Mouse (Mus musculus): ENCODE results near the gene Lpar5.
A peak's percentile ranks its signal among the peaks of the same experiment; 100 is the strongest.
"Not testable (repeated sequence)": the region's sequence is repeated elsewhere in the genome, so short reads cannot be mapped to it uniquely, and the experiment has no call there.

The Lpar5 gene

DNA sequence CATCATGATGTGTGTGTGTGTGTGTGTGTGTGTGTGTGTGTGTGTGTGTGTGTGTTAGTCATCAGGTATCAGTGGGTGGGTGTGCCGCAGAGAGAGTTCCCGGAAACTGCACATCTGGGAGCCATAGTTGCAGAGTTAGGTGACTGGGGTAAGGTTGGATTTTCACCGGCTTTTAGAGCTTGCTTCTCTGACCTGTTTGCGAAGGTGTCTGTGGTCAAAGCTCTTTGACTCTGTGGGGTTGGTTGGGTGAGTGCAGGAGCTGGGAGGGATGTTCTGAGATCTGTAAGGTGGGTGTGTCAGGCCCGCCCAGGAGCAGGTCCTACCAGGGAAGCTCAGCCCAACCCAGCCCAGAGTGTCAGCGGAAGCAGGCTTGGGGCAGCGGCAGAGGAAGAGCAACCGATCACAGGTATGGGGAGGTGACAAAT is at the start of gene Lpar5:
Lpar5 (plus strand) TSS at position 350 of the 425 bp plus-strand sequence.
- no peak for DNase-seq (ENCODE audit: low spot score)

GRCm38 (mm10) chr6:125030532-125030931 is 37.2 kb upstream of the Lpar5 start:
- not testable (repeated sequence) for DNase-seq (ENCODE audit: low spot score)

- DNase-seq (ENCODE audit: low spot score), result no peak
Observed at GRCm38 (mm10) chr6:125031604-125032003, 36.1 kb upstream of the Lpar5 start.

DNA sequence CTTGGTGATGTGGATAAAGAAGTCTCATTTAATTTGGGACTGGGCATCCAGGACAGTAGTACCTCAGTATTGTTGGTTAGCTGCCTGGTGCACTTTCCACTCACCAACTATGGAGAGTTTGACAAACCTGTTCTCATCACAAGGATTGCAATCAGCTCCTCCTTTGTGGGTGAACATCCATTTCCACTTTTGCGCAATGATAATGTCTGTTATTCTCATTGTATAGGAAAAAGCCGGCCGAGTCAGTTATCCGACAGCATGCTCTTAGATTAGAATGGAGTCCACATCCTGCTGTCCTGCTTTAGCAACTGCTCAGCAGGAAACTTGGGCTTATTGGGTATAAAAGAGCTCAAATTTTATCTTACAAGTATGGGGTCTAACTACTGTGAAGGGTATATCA is 29.1 kb upstream of the Lpar5 start:
- DNase-seq (ENCODE audit: low spot score), result no peak

- no peak for DNase-seq (ENCODE audit: low spot score)
Observed at GRCm38 (mm10) chr6:125039131-125039530, 28.6 kb upstream of the Lpar5 start.

DNA sequence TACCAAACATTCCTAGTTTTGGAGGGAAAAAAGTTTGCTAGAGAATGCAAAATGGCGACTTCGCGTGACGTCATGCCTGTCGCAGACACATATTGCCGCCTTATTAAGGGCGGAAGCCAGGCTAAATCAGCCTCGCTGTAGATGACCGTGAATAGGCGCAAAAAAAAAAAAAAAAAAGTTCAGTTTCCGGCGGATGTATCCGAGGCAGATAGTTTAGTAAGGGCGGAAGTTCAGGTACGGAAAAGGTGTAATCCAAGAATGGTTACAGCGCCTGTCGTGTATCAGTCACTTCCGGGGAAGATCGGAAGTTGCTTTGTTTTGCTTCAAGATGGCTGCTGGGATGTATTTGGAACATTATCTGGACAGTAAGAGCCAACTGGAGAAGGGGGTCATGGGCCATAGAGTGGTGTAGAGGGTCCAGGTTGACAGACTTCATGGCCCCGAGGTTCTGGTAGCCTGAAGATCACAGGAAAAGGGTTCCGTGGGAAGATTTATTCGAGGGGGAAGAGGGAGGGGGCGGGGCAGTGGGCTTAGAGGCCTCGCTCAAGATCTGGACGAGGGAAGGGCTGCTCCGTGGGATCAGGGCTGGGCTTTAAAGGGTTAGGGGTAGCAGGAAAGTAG is 28.1 kb upstream of the Lpar5 start, which contains the start of gene Ing4:
Ing4 (plus strand) TSS at position 228 of the 621 bp plus-strand sequence.
- peak; percentile 64 for DNase-seq (ENCODE audit: low spot score)

- DNase-seq (ENCODE audit: low spot score), result no peak
Observed at GRCm38 (mm10) chr6:125040221-125040620, 27.5 kb upstream of the Lpar5 start.

- no peak for DNase-seq (ENCODE audit: low spot score)
Observed at GRCm38 (mm10) chr6:125041047-125041446, 26.7 kb upstream of the Lpar5 start.

DNA sequence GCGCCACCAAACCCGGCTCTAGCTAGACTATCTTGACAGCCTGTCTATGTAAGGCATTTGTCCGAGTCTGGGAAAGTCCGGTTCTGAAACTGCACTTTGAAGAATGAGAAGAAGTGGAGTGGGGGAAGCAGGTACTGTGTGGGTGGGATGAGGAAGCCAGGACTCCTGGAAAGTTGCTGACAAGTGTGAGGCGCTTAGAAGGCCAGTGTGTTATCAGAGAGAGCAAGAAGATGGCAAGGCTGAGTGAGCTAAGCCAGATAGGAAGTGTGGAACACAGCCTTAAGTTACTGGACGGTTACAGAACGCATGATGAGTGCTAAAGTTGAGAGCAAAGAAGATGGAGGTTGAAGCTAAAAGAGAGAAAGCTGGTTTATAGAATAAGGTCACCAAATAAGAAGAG is 25.6 kb upstream of the Lpar5 start:
- no peak for DNase-seq (ENCODE audit: low spot score)

- no peak for DNase-seq (ENCODE audit: low spot score)
Observed at GRCm38 (mm10) chr6:125046691-125047090, 21.0 kb upstream of the Lpar5 start.

DNA sequence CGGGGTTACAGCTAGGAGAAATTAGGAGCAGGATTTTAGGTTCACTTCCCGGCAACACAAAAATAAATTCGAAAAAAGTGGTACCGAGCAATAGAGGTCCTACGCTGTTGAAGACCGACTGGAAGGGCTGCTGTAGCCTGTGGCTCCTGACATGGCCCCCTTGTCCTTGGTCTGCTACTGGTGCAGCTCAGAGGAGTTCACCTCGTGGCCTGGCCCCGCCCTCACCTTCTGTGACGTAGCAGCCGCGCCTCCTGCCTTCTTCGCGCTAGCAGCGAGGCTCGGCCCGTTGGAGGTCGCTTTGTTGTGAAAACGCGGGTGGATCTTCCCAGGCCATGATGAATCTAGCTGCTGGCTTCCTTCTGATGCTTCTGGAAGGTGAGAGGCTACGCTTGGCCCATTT is 18.0 kb upstream of the Lpar5 start, which contains the start of gene Acrbp:
Acrbp (plus strand) TSS at position 12 of the 400 bp plus-strand sequence.
- no peak for DNase-seq (ENCODE audit: low spot score)

GRCm38 (mm10) chr6:125051237-125051636 is 16.5 kb upstream of the Lpar5 start:
- DNase-seq (ENCODE audit: low spot score), result no peak

- DNase-seq (ENCODE audit: low spot score), result no peak
Observed at GRCm38 (mm10) chr6:125061493-125061892, 6.2 kb upstream of the Lpar5 start.

DNA sequence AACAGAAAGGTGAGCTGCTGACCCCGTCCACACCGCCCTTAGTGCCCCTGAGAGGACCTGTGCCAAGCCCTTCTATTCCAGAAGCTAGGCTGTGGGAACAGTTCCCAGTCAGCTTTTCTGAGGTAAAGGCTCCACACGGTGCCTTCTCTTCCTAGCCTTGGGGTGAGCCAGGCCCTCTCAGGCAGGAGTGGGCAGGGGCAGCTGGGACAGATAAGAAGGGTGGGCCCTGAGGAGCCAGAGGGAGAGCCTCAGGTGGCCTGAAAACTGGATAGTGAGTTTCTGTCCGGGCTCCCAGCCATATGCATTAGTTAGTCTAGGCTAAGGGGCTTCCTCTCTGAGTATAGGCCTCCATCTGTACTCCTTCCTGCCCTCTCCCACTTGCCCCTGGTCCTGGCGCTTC is 5.2 kb upstream of the Lpar5 start:
- DNase-seq (ENCODE audit: low spot score), result no peak

GRCm38 (mm10) chr6:125063906-125064305 is 3.8 kb upstream of the Lpar5 start:
- no peak for DNase-seq (ENCODE audit: low spot score)

- not testable (repeated sequence) for DNase-seq (ENCODE audit: low spot score)
Observed at GRCm38 (mm10) chr6:125065223-125065622, 2.5 kb upstream of the Lpar5 start.

- no peak for DNase-seq (ENCODE audit: low spot score)
Observed at GRCm38 (mm10) chr6:125071170-125071895, 3.6 kb downstream of the Lpar5 start.

DNA sequence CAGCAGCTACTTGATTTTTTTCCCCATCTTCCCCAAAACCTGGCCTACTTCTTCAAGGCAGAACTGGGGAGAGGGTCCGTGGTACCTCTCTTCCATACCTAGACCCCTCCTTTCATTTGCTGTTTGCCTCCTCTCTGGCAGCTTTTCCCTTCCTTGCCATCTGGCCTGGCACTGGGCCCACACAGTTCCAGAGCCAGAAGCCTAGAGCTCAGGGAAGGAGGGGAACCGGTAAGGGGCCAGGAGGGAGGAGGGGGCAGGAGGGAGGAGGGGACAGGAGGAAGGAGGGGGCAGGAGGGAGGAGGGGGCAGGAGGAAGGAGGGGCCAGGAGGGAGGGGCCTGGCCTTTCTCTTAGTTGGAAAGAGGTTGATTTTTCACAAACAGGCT is 4.2 kb downstream of the Lpar5 start:
- no peak for DNase-seq (ENCODE audit: low spot score)

DNA sequence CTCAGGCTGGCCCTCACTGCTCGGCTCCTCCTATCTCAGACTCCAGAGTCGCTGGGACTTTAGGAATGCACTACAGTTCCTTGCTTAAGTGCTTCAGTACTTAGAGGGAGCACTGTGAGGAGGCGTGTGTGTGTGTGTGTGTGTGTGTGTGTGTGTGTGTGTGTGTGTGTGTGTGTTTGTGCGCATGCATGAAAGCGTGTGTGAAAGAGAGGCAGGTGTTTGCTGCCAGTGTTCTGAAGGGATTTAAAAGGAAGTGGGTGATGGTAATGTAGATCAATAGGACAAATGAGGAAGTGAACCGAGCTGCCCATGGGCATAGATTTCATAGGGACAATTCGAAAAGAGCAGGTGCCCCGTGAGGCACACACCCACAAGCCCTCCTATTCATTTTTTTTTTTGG is 6.1 kb downstream of the Lpar5 start:
- no peak for DNase-seq (ENCODE audit: low spot score)

DNA sequence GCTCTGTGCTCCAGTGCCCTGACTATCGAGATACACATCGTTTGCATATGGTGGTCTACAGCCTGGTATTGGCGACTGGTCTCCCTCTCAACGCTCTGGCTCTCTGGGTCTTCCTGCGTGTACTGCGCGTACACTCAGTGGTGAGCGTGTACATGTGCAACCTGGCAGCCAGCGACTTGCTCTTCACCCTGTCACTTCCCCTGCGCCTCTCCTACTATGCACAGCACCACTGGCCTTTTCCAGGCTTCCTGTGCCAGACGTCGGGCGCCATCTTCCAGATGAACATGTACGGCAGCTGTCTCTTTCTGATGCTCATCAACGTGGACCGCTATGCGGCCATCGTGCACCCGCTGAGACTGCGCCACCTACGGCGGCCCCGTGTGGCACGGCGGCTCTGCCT is 13.7 kb downstream of the Lpar5 start:
- no peak for DNase-seq (ENCODE audit: low spot score)

DNA sequence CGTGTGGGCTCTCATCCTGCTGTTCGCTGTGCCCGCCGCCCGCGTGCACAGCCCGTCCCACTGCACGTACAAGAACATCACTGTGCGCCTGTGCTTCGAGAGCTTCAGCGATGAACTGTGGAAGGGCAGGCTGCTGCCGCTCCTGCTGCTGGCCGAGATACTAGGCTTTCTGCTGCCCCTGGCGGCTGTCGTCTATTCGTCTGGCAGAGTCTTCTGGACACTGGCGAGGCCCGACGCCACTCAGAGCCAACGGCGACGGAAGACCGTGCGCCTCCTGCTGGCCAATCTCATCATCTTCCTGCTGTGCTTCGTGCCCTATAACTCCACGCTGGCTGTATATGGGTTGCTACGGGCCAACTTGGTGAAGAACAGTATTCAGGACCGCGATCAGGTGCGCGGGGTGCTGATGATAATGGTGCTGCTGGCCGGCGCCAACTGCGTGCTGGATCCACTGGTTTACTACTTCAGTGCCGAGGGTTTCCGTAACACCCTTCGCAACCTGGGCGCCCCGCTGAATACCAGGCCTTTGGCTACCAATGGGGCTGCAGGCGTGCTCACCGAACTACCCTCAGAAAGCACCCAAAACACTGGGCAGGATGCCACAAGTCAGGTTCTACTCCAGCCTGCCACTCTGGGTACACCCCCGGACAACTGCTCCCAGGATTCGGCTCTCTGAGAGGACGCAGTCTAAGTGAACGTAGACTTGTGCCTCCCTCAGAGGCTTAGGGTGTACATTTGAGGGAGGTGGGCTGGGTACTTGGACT is 14.3 kb downstream of the Lpar5 start:
- DNase-seq (ENCODE audit: low spot score), result peak; percentile 68

- no peak for DNase-seq (ENCODE audit: low spot score)
Observed at GRCm38 (mm10) chr6:125082801-125083386, 15.2 kb downstream of the Lpar5 start.
